Mouse (Mus musculus) embryonic facial prominence, embryonic 13.5 days (tissue): Measurements from ENCODE around the gene Sh3tc1. TPM values are rescaled to one million over a fixed set of nuclear protein-coding genes. Genes with fewer than 3 reads are reported as not detected.

ENCODE experiments used
- ATAC-seq: fragments of 200-750 bp; cut with Nextera tagmentation; 2 replicates; pipeline ENCODE4 v1.8.0; 2017; ENCODE audit warnings: low read depth; ENCODE audit not compliant: insufficient number of reproducible peaks, insufficient read depth, low FRiP score, low TSS enrichment
- H3K27ac ChIP-seq: fragments of 300-500 bp; sonication (generic); 2 replicates; pipeline ENCODE4 v1.5.1; 2015; ENCODE audit warnings: moderate library complexity, mild to moderate bottlenecking, inconsistent platforms
- H3K27me3 ChIP-seq: fragments of 300-500 bp; sonication (generic); 2 replicates; pipeline ENCODE4 v1.6.1; 2015; ENCODE audit warnings: mild to moderate bottlenecking, inconsistent platforms
- H3K36me3 ChIP-seq: fragments of 300-500 bp; sonication (generic); 2 replicates; pipeline ENCODE4 v1.6.1; 2015; ENCODE audit warnings: mild to moderate bottlenecking, inconsistent platforms
- H3K4me1 ChIP-seq: fragments of 300-500 bp; sonication (generic); 2 replicates; pipeline ENCODE4 v1.6.1; 2015; ENCODE audit warnings: inconsistent platforms
- H3K4me2 ChIP-seq: fragments of 300-500 bp; sonication (generic); 2 replicates; pipeline ENCODE4 v1.6.1; 2015; ENCODE audit warnings: moderate library complexity, mild to moderate bottlenecking, inconsistent platforms
- H3K4me3 ChIP-seq: fragments of 300-500 bp; sonication (generic); 2 replicates; pipeline ENCODE4 v1.5.1; 2015; ENCODE audit warnings: mild to moderate bottlenecking, inconsistent platforms
- H3K9ac ChIP-seq: fragments of 300-500 bp; sonication (generic); 2 replicates; pipeline ENCODE4 v1.6.1; 2015; ENCODE audit warnings: mild to moderate bottlenecking, inconsistent platforms
- H3K9me3 ChIP-seq: fragments of 300-500 bp; sonication (generic); 2 replicates; pipeline ENCODE4 v1.6.1; 2016; ENCODE audit warnings: inconsistent platforms
- WGBS: fragments of 180-500 bp; shearing (Covaris S2); methylation state at CpG from one replicate; pipeline ENCODE4 v1.1.7; 2015; ENCODE audit warnings: mixed read lengths; 5-methylcytosine and 5-hydroxymethylcytosine counted together
- polyA plus RNA-seq: library from polyadenylated mRNA; unstranded; fragments of >200 nt; fragmentation: Nextera tagmentation; extraction: Ambion mirVana; gene quantifications from 2 replicates; pipeline ENCODE4 v1.2.1, GENCODE M21; 2015

Sh3tc1 gene
- polyA plus RNA-seq, 1 experiment from 2014 or later, result 6.5 TPM

DNA sequence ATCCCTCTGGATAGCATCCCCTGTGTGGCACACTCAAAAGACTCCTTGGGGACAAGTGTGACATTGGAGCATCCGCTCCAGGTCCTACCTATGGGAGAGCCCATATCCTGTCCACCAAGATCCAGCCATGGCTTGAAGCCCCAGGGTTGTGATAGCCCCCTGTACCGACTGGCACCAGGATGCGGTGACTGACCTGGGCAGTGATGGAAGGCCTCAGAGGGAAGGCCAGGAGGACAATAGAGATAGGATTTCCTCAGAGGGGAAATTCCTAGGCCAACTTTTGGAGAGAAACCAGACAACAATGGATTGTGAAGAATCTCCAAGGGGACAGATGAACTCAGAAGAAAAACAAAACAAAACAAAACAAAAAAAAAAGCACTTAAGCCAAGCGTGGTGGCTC lies 8.8 kb downstream of the Sh3tc1 start:
- Histone ChIP-seq H3K9me3 (no peaks in the 10 kb centered on the region), H3K9ac (no peak overlapping the region), H3K27ac (no peak overlapping the region), H3K36me3 (no peaks in the 10 kb centered on the region), H3K27me3 (no peaks in the 10 kb centered on the region), H3K4me1 (peaks cover 6% of the 10 kb centered on the region; the same call in 1 of the 2 replicates), H3K4me2 (no peak overlapping the region), H3K4me3 (no peak overlapping the region)
- WGBS, result 85% methylated on average over 4 of the region's 4 CpGs
- ATAC-seq, result no peak

DNA sequence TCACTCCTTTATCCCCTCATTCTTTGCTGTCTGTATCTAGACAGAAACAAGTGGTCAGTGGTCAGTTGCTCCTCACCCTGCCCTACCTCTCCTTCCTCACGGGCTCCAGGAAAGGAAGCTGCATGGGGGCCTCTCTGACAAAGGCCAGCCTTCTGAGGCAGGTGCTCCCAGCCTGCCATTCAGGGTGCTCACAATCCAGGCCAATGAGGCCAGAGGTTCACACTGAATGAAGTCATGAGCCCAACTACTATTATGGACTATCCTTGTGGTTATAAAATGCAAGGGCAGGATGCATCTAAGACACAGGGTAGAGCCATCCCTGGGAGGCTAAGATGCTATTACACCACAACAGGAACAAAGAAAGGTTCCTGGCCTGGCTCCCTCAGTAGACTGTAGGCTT lies 9.2 kb downstream of the Sh3tc1 start:
- H3K27ac ChIP-seq, result no peak overlapping the region
- no peaks in the 10 kb centered on the region for H3K36me3 ChIP-seq
- no peaks in the 10 kb centered on the region for H3K9me3 ChIP-seq
- H3K4me3 ChIP-seq, result no peak overlapping the region
- WGBS, result 63% methylated on average over 1 of the region's 1 CpGs
- no peak for ATAC-seq
- H3K4me2 ChIP-seq, result no peak overlapping the region
- no peak overlapping the region for H3K9ac ChIP-seq
- H3K4me1 ChIP-seq, result peaks cover 6% of the 10 kb centered on the region; the same call in 1 of the 2 replicates
- no peaks in the 10 kb centered on the region for H3K27me3 ChIP-seq

- H3K27me3 ChIP-seq, result no peaks in the 10 kb centered on the region
- no peak for ATAC-seq
- no peak overlapping the region for H3K4me2 ChIP-seq
- no peaks in the 10 kb centered on the region for H3K9me3 ChIP-seq
- no peaks in the 10 kb centered on the region for H3K36me3 ChIP-seq
- no peak overlapping the region for H3K4me3 ChIP-seq
- H3K9ac ChIP-seq, result no peak overlapping the region
- no peak overlapping the region; the same call in 1 of the 2 replicates for H3K27ac ChIP-seq
- H3K4me1 ChIP-seq, result peaks cover 6% of the 10 kb centered on the region; the same call in 1 of the 2 replicates
- 79% methylated on average over 3 of the region's 3 CpGs for WGBS
These were observed 9.9 kb downstream of the Sh3tc1 start for GRCm38 (mm10) chr5:35729844-35730243.

- H3K9ac ChIP-seq, result peak overlapping the region; percentile 40; the same call in 1 of the 2 replicates
- 0 out of 2 replicates have a peak overlapping the region, but pooled peaks have one; percentile 1 for H3K4me3 ChIP-seq
- H3K27ac ChIP-seq, result peak overlapping the region; percentile 41
- ATAC-seq, result no peak
- H3K4me2 ChIP-seq, result 0 out of 2 replicates have a peak overlapping the region, but pooled peaks have one; percentile 7
- H3K36me3 ChIP-seq, result no peaks in the 10 kb centered on the region
- H3K9me3 ChIP-seq, result no peaks in the 10 kb centered on the region
- WGBS, result 40% methylated on average over 11 of the region's 11 CpGs
- peaks cover 6% of the 10 kb centered on the region; the same call in 1 of the 2 replicates for H3K4me1 ChIP-seq
- H3K27me3 ChIP-seq, result no peaks in the 10 kb centered on the region
These were observed 10.8 kb downstream of the Sh3tc1 start for GRCm38 (mm10) chr5:35728957-35729460.

- H3K27ac ChIP-seq, result no peak overlapping the region; the same call in 1 of the 2 replicates
- no peaks in the 10 kb centered on the region for H3K27me3 ChIP-seq
- H3K4me1 ChIP-seq, result peaks cover 6% of the 10 kb centered on the region; the same call in 1 of the 2 replicates
- peak overlapping the region; percentile 40; the same call in 1 of the 2 replicates for H3K9ac ChIP-seq
- H3K36me3 ChIP-seq, result no peaks in the 10 kb centered on the region
- 84% methylated on average over 12 of the region's 12 CpGs for WGBS
- H3K9me3 ChIP-seq, result no peaks in the 10 kb centered on the region
- H3K4me2 ChIP-seq, result peak overlapping the region; percentile 7; the same call in 1 of the 2 replicates
- 0 out of 2 replicates have a peak overlapping the region, but pooled peaks have one; percentile 1 for H3K4me3 ChIP-seq
- no peak for ATAC-seq
These were observed 11.3 kb downstream of the Sh3tc1 start for GRCm38 (mm10) chr5:35728344-35728956.

GRCm38 (mm10) chr5:35727447-35727846 lies 12.3 kb downstream of the Sh3tc1 start:
- H3K27me3 ChIP-seq, result no peaks in the 10 kb centered on the region
- H3K36me3 ChIP-seq, result no peaks in the 10 kb centered on the region
- ATAC-seq, result no peak
- peaks cover 6% of the 10 kb centered on the region; the same call in 1 of the 2 replicates for H3K4me1 ChIP-seq
- no peak overlapping the region for H3K9ac ChIP-seq
- 68% methylated on average over 5 of the region's 5 CpGs for WGBS
- peak overlapping the region; percentile 7; the same call in 1 of the 2 replicates for H3K4me2 ChIP-seq
- no peak overlapping the region for H3K27ac ChIP-seq
- no peak overlapping the region for H3K4me3 ChIP-seq
- H3K9me3 ChIP-seq, result no peaks in the 10 kb centered on the region

- no peaks in the 10 kb centered on the region for H3K36me3 ChIP-seq
- peaks cover 6% of the 10 kb centered on the region; the same call in 1 of the 2 replicates for H3K4me1 ChIP-seq
- H3K27me3 ChIP-seq, result no peaks in the 10 kb centered on the region
- 82% methylated on average over 3 of the region's 3 CpGs for WGBS
- no peak overlapping the region for H3K4me3 ChIP-seq
- no peak overlapping the region for H3K27ac ChIP-seq
- no peak overlapping the region for H3K4me2 ChIP-seq
- no peak for ATAC-seq
- H3K9ac ChIP-seq, result no peak overlapping the region
- H3K9me3 ChIP-seq, result no peaks in the 10 kb centered on the region
These were observed 13.9 kb downstream of the Sh3tc1 start for GRCm38 (mm10) chr5:35725840-35726239.

DNA sequence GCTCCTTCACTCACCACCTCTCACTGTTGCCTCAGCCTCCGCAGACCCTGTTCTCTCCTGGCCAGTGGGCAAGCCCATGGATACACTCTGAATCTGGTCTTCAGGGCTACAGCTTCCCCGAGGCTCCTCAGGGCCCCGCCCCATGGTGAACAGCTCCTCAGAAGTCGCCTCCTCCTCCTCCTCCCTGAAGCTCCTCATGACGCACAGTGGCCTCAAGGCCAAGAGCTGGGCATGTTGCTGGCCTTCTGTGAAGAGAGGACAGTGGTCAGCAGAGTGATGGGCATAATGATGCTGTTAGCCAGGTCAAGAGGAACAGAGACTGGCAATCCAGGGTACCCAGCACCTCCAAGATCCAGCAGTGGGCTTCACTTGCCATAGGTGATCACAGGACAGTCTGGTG lies 15.9 kb downstream of the Sh3tc1 start:
- WGBS, result 75% methylated on average over 5 of the region's 5 CpGs
- no peak overlapping the region for H3K9ac ChIP-seq
- no peaks in the 10 kb centered on the region for H3K36me3 ChIP-seq
- H3K4me2 ChIP-seq, result no peak overlapping the region
- ATAC-seq, result no peak
- H3K27ac ChIP-seq, result no peak overlapping the region
- H3K4me1 ChIP-seq, result peaks cover 1% of the 10 kb centered on the region; the same call in 1 of the 2 replicates
- H3K9me3 ChIP-seq, result no peaks in the 10 kb centered on the region
- no peak overlapping the region for H3K4me3 ChIP-seq
- no peaks in the 10 kb centered on the region for H3K27me3 ChIP-seq

DNA sequence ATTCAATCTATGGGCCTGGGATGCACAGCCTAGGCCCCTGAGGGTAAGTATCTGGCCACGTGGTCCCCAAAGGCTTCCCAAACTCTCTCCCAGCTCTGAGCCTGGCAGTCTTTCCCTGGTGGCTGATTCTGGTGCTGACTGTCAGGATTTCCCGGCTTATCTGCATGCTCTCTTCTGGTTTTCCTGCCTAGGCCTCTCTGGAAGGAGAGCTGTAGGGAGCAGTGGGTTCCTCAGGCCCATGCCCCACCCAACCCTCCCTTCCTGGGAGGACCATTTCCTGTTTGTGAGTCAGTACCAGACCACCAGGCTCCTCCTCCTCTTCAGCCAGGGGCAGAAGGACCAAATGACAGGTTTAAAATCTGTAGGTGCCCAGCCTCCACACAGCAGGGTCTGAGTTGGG lies 17.1 kb downstream of the Sh3tc1 start:
- no peaks in the 10 kb centered on the region for H3K9me3 ChIP-seq
- H3K4me1 ChIP-seq, result no peaks in the 10 kb centered on the region
- H3K9ac ChIP-seq, result no peak overlapping the region
- no peaks in the 10 kb centered on the region for H3K36me3 ChIP-seq
- WGBS, result 50% methylated on average over 2 of the region's 2 CpGs
- no peak overlapping the region for H3K27ac ChIP-seq
- no peak overlapping the region for H3K4me2 ChIP-seq
- no peak overlapping the region for H3K4me3 ChIP-seq
- no peak for ATAC-seq
- H3K27me3 ChIP-seq, result no peaks in the 10 kb centered on the region

DNA sequence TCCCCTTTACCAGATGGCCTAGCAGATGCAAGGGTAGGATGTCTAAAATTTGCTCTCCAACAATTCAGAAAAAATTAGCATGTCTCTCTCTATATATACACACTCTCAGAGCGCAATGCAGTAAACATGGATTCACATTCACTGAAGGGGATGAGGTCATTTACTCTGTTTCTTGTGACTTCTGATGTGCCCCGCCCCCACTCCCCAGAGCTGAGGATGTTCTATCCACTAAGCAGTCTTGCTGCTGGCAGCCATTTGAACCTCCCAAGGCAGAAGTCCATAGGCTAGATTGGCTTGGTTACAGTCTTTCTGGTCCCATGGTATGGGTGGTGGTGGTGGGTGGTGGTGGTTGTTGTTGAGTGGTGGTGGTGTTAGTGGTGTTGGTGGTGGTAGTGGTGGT lies 17.9 kb downstream of the Sh3tc1 start:
- no peak overlapping the region for H3K27ac ChIP-seq
- H3K27me3 ChIP-seq, result no peaks in the 10 kb centered on the region
- no peaks in the 10 kb centered on the region for H3K36me3 ChIP-seq
- no peaks in the 10 kb centered on the region for H3K9me3 ChIP-seq
- H3K4me1 ChIP-seq, result no peaks in the 10 kb centered on the region
- H3K4me2 ChIP-seq, result no peak overlapping the region
- H3K9ac ChIP-seq, result no peak overlapping the region
- ATAC-seq, result no peak
- WGBS, result 90% methylated on average over 2 of the region's 2 CpGs
- H3K4me3 ChIP-seq, result no peak overlapping the region

- H3K4me3 ChIP-seq, result no peak overlapping the region
- no peak for ATAC-seq
- no peak overlapping the region for H3K9ac ChIP-seq
- H3K9me3 ChIP-seq, result no peaks in the 10 kb centered on the region
- H3K4me1 ChIP-seq, result no peaks in the 10 kb centered on the region
- H3K4me2 ChIP-seq, result no peak overlapping the region
- WGBS, result 94% methylated on average over 1 of the region's 1 CpGs
- no peaks in the 10 kb centered on the region for H3K36me3 ChIP-seq
- no peak overlapping the region for H3K27ac ChIP-seq
- no peaks in the 10 kb centered on the region for H3K27me3 ChIP-seq
These were observed 19.9 kb downstream of the Sh3tc1 start for GRCm38 (mm10) chr5:35719880-35720279.

GRCm38 (mm10) chr5:35719343-35719742 lies 20.4 kb downstream of the Sh3tc1 start:
- Histone ChIP-seq H3K4me3 (no peak overlapping the region), H3K9ac (no peak overlapping the region), H3K9me3 (no peaks in the 10 kb centered on the region), H3K36me3 (no peaks in the 10 kb centered on the region), H3K4me2 (no peak overlapping the region), H3K27ac (no peak overlapping the region), H3K4me1 (no peaks in the 10 kb centered on the region), H3K27me3 (no peaks in the 10 kb centered on the region)
- no peak for ATAC-seq
